Mouse (Mus musculus) G1E-ER4 (cell line): ENCODE measurements at regions not wholly inside any gene's neighbourhood (a gene's known extent, or its start where the extent isn't known, plus 50 kb on each side); places are given as distances from the start of the nearest gene placed in this dataset.

Source experiments
- GATA1 ChIP-seq: IDR thresholded peaks from one replicate; pipeline ENCODE4 v1.8.0; 2012; ENCODE audit warnings: low read length, inconsistent platforms

GRCm38 (mm10) chr19:27581362-27582110, 151.9 kb upstream of the Pum3 start:
- TF ChIP-seq GATA1 = no peak

- no peak for TF ChIP-seq GATA1
Observed at GRCm38 (mm10) chr19:27576478-27576877, 146.9 kb upstream of the Pum3 start.

GRCm38 (mm10) chr19:27566929-27567328, 137.3 kb upstream of the Pum3 start:
- TF ChIP-seq GATA1 = no peak

- TF ChIP-seq GATA1 = no peak
Observed at GRCm38 (mm10) chr19:27566060-27566459, 136.4 kb upstream of the Pum3 start.

GRCm38 (mm10) chr19:27564086-27564485, 134.5 kb upstream of the Pum3 start:
- TF ChIP-seq GATA1 = no peak

- TF ChIP-seq GATA1 = no peak
Observed at GRCm38 (mm10) chr19:27563592-27563991, 134.0 kb upstream of the Pum3 start.

GRCm38 (mm10) chr19:27558199-27558598, 128.6 kb upstream of the Pum3 start:
- TF ChIP-seq GATA1 = no peak

- no peak for TF ChIP-seq GATA1
Observed at GRCm38 (mm10) chr19:27556697-27557096, 127.1 kb upstream of the Pum3 start.

GRCm38 (mm10) chr19:27554841-27555240, 125.2 kb upstream of the Pum3 start:
- TF ChIP-seq GATA1 = no peak

GRCm38 (mm10) chr19:27553266-27553665, 123.6 kb upstream of the Pum3 start:
- TF ChIP-seq GATA1 = no peak

- TF ChIP-seq GATA1 = no peak
Observed at GRCm38 (mm10) chr19:27537746-27538145, 108.1 kb upstream of the Pum3 start.

- TF ChIP-seq GATA1 = no peak
Observed at GRCm38 (mm10) chr19:27537066-27537465, 107.4 kb upstream of the Pum3 start.

- no peak for TF ChIP-seq GATA1
Observed at GRCm38 (mm10) chr19:27527940-27528558, 98.4 kb upstream of the Pum3 start.

- no peak for TF ChIP-seq GATA1
Observed at GRCm38 (mm10) chr19:27519326-27520061, 89.9 kb upstream of the Pum3 start.

GRCm38 (mm10) chr19:27514267-27514666, 84.6 kb upstream of the Pum3 start:
- no peak for TF ChIP-seq GATA1

GRCm38 (mm10) chr19:27513535-27513934, 83.9 kb upstream of the Pum3 start:
- TF ChIP-seq GATA1 = no peak
